Mouse (Mus musculus) B cell, adult 2 months (primary cell): ENCODE data around the gene Tenm3.

Experiments
- DNase-seq, 2 experiments: peaks; one replicate each; pipeline ENCODE4 v3.0.0; 2022

Gene Tenm3

GRCm38 (mm10) chr8:48313985-48314368, 529.8 kb downstream of the Tenm3 start:
- no peak for DNase-seq

GRCm38 (mm10) chr8:48313210-48313984, 530.4 kb downstream of the Tenm3 start:
- no peak for DNase-seq

GRCm38 (mm10) chr8:48311706-48312105, 532.0 kb downstream of the Tenm3 start:
- no peak for DNase-seq

- no peak for DNase-seq
Observed at GRCm38 (mm10) chr8:48310240-48310849, 533.4 kb downstream of the Tenm3 start.

- DNase-seq: no peak
Observed at GRCm38 (mm10) chr8:48309191-48309987, 534.4 kb downstream of the Tenm3 start.

- no peak for DNase-seq
Observed at GRCm38 (mm10) chr8:48304224-48304623, 539.5 kb downstream of the Tenm3 start.

GRCm38 (mm10) chr8:48300613-48301037, 543.1 kb downstream of the Tenm3 start:
- DNase-seq: no peak

GRCm38 (mm10) chr8:48300061-48300460, 543.7 kb downstream of the Tenm3 start:
- no peak for DNase-seq

GRCm38 (mm10) chr8:48299341-48299740, 544.4 kb downstream of the Tenm3 start:
- no peak for DNase-seq

GRCm38 (mm10) chr8:48296371-48296770, 547.4 kb downstream of the Tenm3 start:
- no peak for DNase-seq

GRCm38 (mm10) chr8:48295558-48295957, 548.2 kb downstream of the Tenm3 start:
- no peak for DNase-seq

GRCm38 (mm10) chr8:48293797-48294196, 550.0 kb downstream of the Tenm3 start:
- DNase-seq: no peak

- DNase-seq: no peak
Observed at GRCm38 (mm10) chr8:48285432-48285831, 558.3 kb downstream of the Tenm3 start.

- no peak for DNase-seq
Observed at GRCm38 (mm10) chr8:48281855-48282254, 561.9 kb downstream of the Tenm3 start.

GRCm38 (mm10) chr8:48279360-48279759, 564.4 kb downstream of the Tenm3 start:
- no peak for DNase-seq

- no peak for DNase-seq
Observed at GRCm38 (mm10) chr8:48277986-48278635, 565.6 kb downstream of the Tenm3 start.

- DNase-seq: no peak
Observed at GRCm38 (mm10) chr8:48275066-48275465, 568.7 kb downstream of the Tenm3 start.

- no peak for DNase-seq
Observed at GRCm38 (mm10) chr8:48274566-48274965, 569.2 kb downstream of the Tenm3 start.

GRCm38 (mm10) chr8:48268638-48269037, 575.1 kb downstream of the Tenm3 start:
- DNase-seq: no peak

- no peak for DNase-seq
Observed at GRCm38 (mm10) chr8:48260265-48260664, 583.5 kb downstream of the Tenm3 start.

GRCm38 (mm10) chr8:48259832-48260231, 583.9 kb downstream of the Tenm3 start:
- DNase-seq: no peak

GRCm38 (mm10) chr8:48243876-48244275, 599.9 kb downstream of the Tenm3 start:
- no peak for DNase-seq

GRCm38 (mm10) chr8:48240917-48241531, 602.7 kb downstream of the Tenm3 start:
- no peak for DNase-seq
